Mouse (Mus musculus): ENCODE measurements at regions not wholly inside any gene's neighbourhood (a gene's known extent, or its start where the extent isn't known, plus 50 kb on each side); places are given as distances from the start of the nearest gene placed in this dataset.

DNA sequence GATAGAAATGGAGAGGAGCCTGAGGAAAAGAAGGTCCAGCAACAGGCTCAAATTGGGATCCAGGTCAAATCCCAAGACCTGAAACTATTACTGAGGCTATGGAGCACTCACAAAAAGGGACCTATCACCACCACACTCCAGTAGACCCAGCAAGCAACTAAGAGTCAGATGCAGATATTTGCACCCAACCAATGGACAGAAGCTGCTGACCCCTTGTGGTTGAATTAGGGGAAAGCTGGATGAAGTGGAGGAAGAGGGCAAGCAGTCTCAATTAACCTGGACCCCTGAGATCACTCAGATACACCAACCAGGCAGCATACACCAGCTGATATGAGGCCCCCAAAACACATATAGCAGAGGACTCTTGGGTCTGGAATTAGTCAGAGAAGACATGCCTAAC lies 938.1 kb upstream of the Lrfn5 start:
- Histone ChIP-seq H3K9ac (ENCODE audit: insufficient read depth, low read depth, low read length, poor library complexity, severe bottlenecking) (no peak overlapping the region), H3K4me1 (ENCODE audit: control insufficient read depth in 2 of 2, insufficient read depth in 2 of 2, low read length in 2 of 2, poor library complexity in 1 of 2) (no peaks in the 10 kb centered on the region), H3K27ac (ENCODE audit: insufficient read depth, low read depth, low read length, poor library complexity, severe bottlenecking) (no peak overlapping the region), H3K9me3 (ENCODE audit: control insufficient read depth, insufficient read depth, low read depth, low read length) (no peaks in the 10 kb centered on the region), H3K36me3 (ENCODE audit: control insufficient read depth, insufficient read depth, low read length, poor library complexity, severe bottlenecking) (no peaks in the 10 kb centered on the region), H3K4me3 (ENCODE audit: insufficient read depth in 1 of 2, low read depth in 1 of 2, low read length in 2 of 2, poor library complexity in 1 of 2, severe bottlenecking in 1 of 2) (no peak overlapping the region)
- DNase-seq (ENCODE audit: low read depth, low spot score) = peak; percentile 8
- TF ChIP-seq ZNF384 (IDR thresholded peaks at IDR 0.05; ENCODE audit: low read depth, low read length) (no peak), ZC3H11A (IDR thresholded peaks at IDR 0.05; ENCODE audit: borderline replicate concordance, low read depth, low read length) (no peak; the same call in 1 of the 2 replicates), HCFC1 (IDR thresholded peaks at IDR 0.05; ENCODE audit: borderline replicate concordance, insufficient read depth, low read length) (no peak), MAFK (IDR thresholded peaks at IDR 0.05; ENCODE audit: insufficient read depth, low read depth, low read length) (no peak), CHD2 (IDR thresholded peaks at IDR 0.05; ENCODE audit: low read depth, low read length) (no peak)
- in situ Hi-C loops (cut with MboI; ENCODE audit: low sequenced_read_pairs in 2 of 2, unreplicated experiment in 2 of 2) = no loop called here
